10 mouse cellular contexts compared by ENCODE assay signal in the genomic region with DNA sequence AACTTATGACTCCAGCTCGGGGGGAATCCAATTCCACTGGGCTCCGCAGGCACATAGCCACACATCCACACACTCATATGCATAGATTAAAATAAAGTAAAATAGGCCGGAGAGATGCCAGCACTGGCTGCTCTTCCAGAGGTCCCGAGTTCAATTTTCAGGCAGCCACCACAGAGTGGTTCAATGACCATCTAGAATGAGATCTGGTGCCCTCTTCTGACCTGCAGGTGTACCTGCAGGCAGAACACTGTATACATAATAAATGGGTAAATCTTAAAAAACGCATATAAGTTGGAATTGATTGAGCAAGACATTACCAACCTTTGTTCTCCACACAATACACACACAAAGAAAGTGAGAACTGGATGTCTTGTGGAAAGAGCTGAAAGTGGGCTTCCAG. TPM values are rescaled to one million over a fixed set of nuclear protein-coding genes. Genes with fewer than 3 reads are reported as not detected.
A peak's percentile ranks its signal among the peaks of the same experiment; 100 is the strongest.
DNase-seq lines count a peak whose midpoint lies in the region; ATAC-seq and TF ChIP-seq lines count a peak whose summit lies in the region.
"Had no signal": no experiment of that assay in that cellular context is flagged by ENCODE, and none has a peak within 500 bp of the region (broad histone marks: within the 10 kb centered on the region; RNA-seq: fewer than 3 reads in every experiment).

No protein-coding gene starts in this region.

- no peaks in the 10 kb centered on the region for H3K27me3 ChIP-seq in cerebellum, adult 2 months (ENCODE audit: control insufficient read depth, insufficient read depth, low read length)
- peaks cover 6% of the 10 kb centered on the region; the same call in 1 of the 2 replicates for H3K27me3 ChIP-seq in kidney, embryonic 14.5 days (ENCODE audit: control insufficient read depth, insufficient read depth, low read length)

- H3K4me1 ChIP-seq in cerebellum, adult 2 months (ENCODE audit: control insufficient read depth, insufficient read depth, low read length) = peaks cover 3% of the 10 kb centered on the region; the same call in 1 of the 2 replicates
- peaks cover 8% of the 10 kb centered on the region for H3K4me1 ChIP-seq in kidney, embryonic 14.5 days (ENCODE audit: control insufficient read depth, insufficient read depth, low read length)

- no peaks in the 10 kb centered on the region for H3K36me3 ChIP-seq in kidney, embryonic 14.5 days (ENCODE audit: control insufficient read depth, insufficient read depth, low read length)

- H3K4me3 ChIP-seq in cerebellum, adult 2 months (replicated peaks; ENCODE audit: insufficient read depth, low read depth, low read length) = no peak overlapping the region
- no peak overlapping the region for H3K4me3 ChIP-seq in kidney, embryonic 14.5 days (ENCODE audit: low read length)

- TF ChIP-seq CTCF in cerebellum, adult 2 months (IDR thresholded peaks at IDR 0.05; ENCODE audit: borderline replicate concordance, insufficient read depth, low read depth, low read length) = peak; percentile 60

- no peak overlapping the region for H3K27ac ChIP-seq in cerebellum, adult 2 months (ENCODE audit: insufficient read depth, low read length)
- no peak overlapping the region for H3K27ac ChIP-seq in kidney, embryonic 14.5 days (ENCODE audit: low read depth, low read length)

- no peaks in the 10 kb centered on the region for H3K9me3 ChIP-seq in kidney, embryonic 14.5 days (ENCODE audit: control insufficient read depth, low read length)

- H3K9ac ChIP-seq in kidney, embryonic 14.5 days (ENCODE audit: low read depth, low read length) = no peak overlapping the region

- no peak overlapping the region for H3K4me2 ChIP-seq in kidney, embryonic 14.5 days (replicated peaks; ENCODE audit: low read depth, low read length)

- no peak for TF ChIP-seq POLR2A in cerebellum, adult 2 months (IDR thresholded peaks at IDR 0.05; ENCODE audit: borderline replicate concordance, insufficient read depth, low read length)

- no peak for DNase-seq in cerebellum, adult 2 months
- DNase-seq in cerebellum, adult 11 months = no peak
- peak; percentile 12 to 39 for DNase-seq in kidney, postnatal 36 days
- peak; percentile 55 to 58 for DNase-seq in B cell, adult 2 months
- peak; percentile 22 for DNase-seq in c-Kit-positive CD71-negative TER-119-negative erythroid progenitor cells, embryonic 14.5 days (ENCODE audit: low read depth)
- no peak for DNase-seq in spleen, postnatal 10 days (ENCODE audit: low spot score in 2 of 2)
- DNase-seq: right cerebral cortex, postnatal 4 days had no signal

- no peak for ATAC-seq in kidney, embryonic 14.5 days (ENCODE audit: low FRiP score, low TSS enrichment)
- ATAC-seq in erythroblast, adult 5-6 weeks (replicated peaks; ENCODE audit: low FRiP score, poor library complexity, severe bottlenecking) = no peak

- WGBS in cerebellum, adult 2 months = 48% methylated on average over 5 of the region's 5 CpGs
- WGBS in kidney, embryonic 14.5 days = 61% methylated on average over 5 of the region's 5 CpGs

RNA-seq across cellular contexts. Expression of a gene that starts 12.6 kb away (rescaled TPM):
- 0.16 and 0.40 TPM in 2 replicates for polyA plus RNA-seq in cerebellum, adult 2 months (2012; rRNA removed)
- polyA plus RNA-seq in kidney, embryonic 14.5 days (2014; fragmentation: Nextera tagmentation; extraction: Ambion mirVana) = 0.37 TPM in 1 of 2 replicates, not detected in the other
- not detected in 2 replicates for total RNA-seq in erythroblast, adult 5-6 weeks (2015; ENCODE audit: low replicate concordance)
- total RNA-seq in erythroblast, adult 5-6 weeks (2017; ENCODE audit: low replicate concordance) = not detected in 2 replicates
- total RNA-seq: gastrocnemius, postnatal 4 days had no signal

RNA-seq across cellular contexts. Expression of a gene that starts 19.0 kb away (rescaled TPM):
- polyA plus RNA-seq in cerebellum, adult 2 months (2012; rRNA removed) = 129 and 137 TPM in 2 replicates
- 13.7 and 19.2 TPM in 2 replicates for polyA plus RNA-seq in kidney, embryonic 14.5 days (2014; fragmentation: Nextera tagmentation; extraction: Ambion mirVana)
- total RNA-seq in erythroblast, adult 5-6 weeks (2015; ENCODE audit: low replicate concordance) = 0.19 and 1.5 TPM in 2 replicates
- 0.28 and 0.51 TPM in 2 replicates for total RNA-seq in erythroblast, adult 5-6 weeks (2017; ENCODE audit: low replicate concordance)

RNA-seq across cellular contexts. Expression of a gene that starts 26.3 kb away (rescaled TPM):
- 216 and 229 TPM in 2 replicates for polyA plus RNA-seq in cerebellum, adult 2 months (2012; rRNA removed)
- 80.5 and 88.5 TPM in 2 replicates for polyA plus RNA-seq in kidney, embryonic 14.5 days (2014; fragmentation: Nextera tagmentation; extraction: Ambion mirVana)
- total RNA-seq in erythroblast, adult 5-6 weeks (2015; ENCODE audit: low replicate concordance) = 29.4 and 43.1 TPM in 2 replicates
- 27.5 and 36.0 TPM in 2 replicates for total RNA-seq in erythroblast, adult 5-6 weeks (2017; ENCODE audit: low replicate concordance)

RNA-seq across cellular contexts. Expression of a gene that starts 30.7 kb away (rescaled TPM):
- 225 and 227 TPM in 2 replicates for polyA plus RNA-seq in cerebellum, adult 2 months (2012; rRNA removed)
- polyA plus RNA-seq in kidney, embryonic 14.5 days (2014; fragmentation: Nextera tagmentation; extraction: Ambion mirVana) = 258 and 308 TPM in 2 replicates
- total RNA-seq in erythroblast, adult 5-6 weeks (2015; ENCODE audit: low replicate concordance) = 21.7 and 73.4 TPM in 2 replicates
- total RNA-seq in erythroblast, adult 5-6 weeks (2017; ENCODE audit: low replicate concordance) = 9.2 and 30.6 TPM in 2 replicates

RNA-seq across cellular contexts. Expression of a gene that starts 41.8 kb away (rescaled TPM):
- polyA plus RNA-seq in cerebellum, adult 2 months (2012; rRNA removed) = 126 and 130 TPM in 2 replicates
- polyA plus RNA-seq in kidney, embryonic 14.5 days (2014; fragmentation: Nextera tagmentation; extraction: Ambion mirVana) = 66.2 and 81.6 TPM in 2 replicates
- 15.5 and 24.2 TPM in 2 replicates for total RNA-seq in erythroblast, adult 5-6 weeks (2015; ENCODE audit: low replicate concordance)
- total RNA-seq in erythroblast, adult 5-6 weeks (2017; ENCODE audit: low replicate concordance) = 17.0 and 34.1 TPM in 2 replicates

Comparison
In these comparisons a context has a peak if more than half of its experiments do, and no peak if none do; other contexts are left out.
1. DNase-seq: peak in kidney, postnatal 36 days (2 of 2), B cell, adult 2 months (2 of 2) and c-Kit-positive CD71-negative TER-119-negative erythroid progenitor cells, embryonic 14.5 days (single experiment); none in cerebellum, adult 2 months (0 of 2), cerebellum, adult 11 months (single experiment) and spleen, postnatal 10 days (0 of 2).